Mouse (Mus musculus): Measurements from ENCODE around the gene Numa1. TPM values are rescaled to one million over a fixed set of nuclear protein-coding genes. Genes with fewer than 3 reads are reported as not detected.

The Numa1 gene
- polyA plus RNA-seq, 1 experiment = 89.0 TPM

- DNase-seq = no peak
Observed at GRCm38 (mm10) chr7:102062203-102062602, 128.3 kb downstream of the Numa1 start.

GRCm38 (mm10) chr7:102063891-102064290 lies 130.0 kb downstream of the Numa1 start:
- Histone ChIP-seq H3K27ac (ENCODE audit: insufficient read depth, low read length) (no peak overlapping the region), H3K27me3 (ENCODE audit: control insufficient read depth, insufficient read depth, low read length) (no peaks in the 10 kb centered on the region), H3K4me3 (replicated peaks; ENCODE audit: insufficient read depth, low read depth, low read length) (peak overlapping the region; percentile 72), H3K4me1 (ENCODE audit: control insufficient read depth, insufficient read depth, low read length) (no peaks in the 10 kb centered on the region; the same call in 1 of the 2 replicates)
- TF ChIP-seq POLR2A (IDR thresholded peaks at IDR 0.05; ENCODE audit: borderline replicate concordance, insufficient read depth, low read length) = no peak
- no peak for TF ChIP-seq CTCF (IDR thresholded peaks at IDR 0.05; ENCODE audit: borderline replicate concordance, insufficient read depth, low read depth, low read length)
- WGBS = 88% methylated on average over 9 of the region's 9 CpGs
- no peak for DNase-seq

More at GRCm38 (mm10) chr7:102062203-102062602, 128.3 kb downstream of the Numa1 start:
- Histone ChIP-seq H3K27ac (ENCODE audit: insufficient read depth, low read length) (no peak overlapping the region), H3K4me1 (ENCODE audit: control insufficient read depth, insufficient read depth, low read length) (no peaks in the 10 kb centered on the region; the same call in 1 of the 2 replicates), H3K27me3 (ENCODE audit: control insufficient read depth, insufficient read depth, low read length) (no peaks in the 10 kb centered on the region), H3K4me3 (replicated peaks; ENCODE audit: insufficient read depth, low read depth, low read length) (no peak overlapping the region)
- TF ChIP-seq CTCF (IDR thresholded peaks at IDR 0.05; ENCODE audit: borderline replicate concordance, insufficient read depth, low read depth, low read length) (no peak), POLR2A (IDR thresholded peaks at IDR 0.05; ENCODE audit: borderline replicate concordance, insufficient read depth, low read length) (no peak)
- WGBS = 92% methylated on average over 1 of the region's 1 CpGs

Other genes with a start within 250 kb of the Numa1 start
- 0.52 and 0.71 TPM in 2 replicates for gene Phox2a, start 115.8 kb upstream of the Numa1 start, polyA plus RNA-seq (2012; rRNA removed)
- 35.4 and 43.9 TPM in 2 replicates for gene Inppl1, start 95.9 kb upstream of the Numa1 start, polyA plus RNA-seq (2012; rRNA removed)
- gene Folr2, start 76.9 kb upstream of the Numa1 start, polyA plus RNA-seq (2012; rRNA removed) = 0.44 and 0.89 TPM in 2 replicates
- 44.7 and 47.3 TPM in 2 replicates for gene Anapc15, start 70.4 kb upstream of the Numa1 start, polyA plus RNA-seq (2012; rRNA removed)
- 8.0 and 18.5 TPM in 2 replicates for gene Folr1, start 63.3 kb upstream of the Numa1 start, polyA plus RNA-seq (2012; rRNA removed)
- gene Lamtor1, start 28.2 kb upstream of the Numa1 start, polyA plus RNA-seq (2012; rRNA removed) = 197 and 210 TPM in 2 replicates
- gene Tomt, start 27.8 kb upstream of the Numa1 start, polyA plus RNA-seq (2012; rRNA removed) = 0.13 and 0.21 TPM in 2 replicates
- gene Lrrc51, start 216 bp upstream of the Numa1 start, polyA plus RNA-seq (2012; rRNA removed) = 10.2 and 12.4 TPM in 2 replicates
- gene Il18bp, start 84.6 kb downstream of the Numa1 start, polyA plus RNA-seq (2012; rRNA removed) = 13.7 and 14.6 TPM in 2 replicates
- 65.3 and 66.6 TPM in 2 replicates for gene Rnf121, start 131.4 kb downstream of the Numa1 start, polyA plus RNA-seq (2012; rRNA removed)
- gene Xndc1, start 131.4 kb downstream of the Numa1 start, polyA plus RNA-seq (2012; rRNA removed) = 48.8 and 48.9 TPM in 2 replicates
- gene Xntrpc, start 131.6 kb downstream of the Numa1 start, polyA plus RNA-seq (2012; rRNA removed) = 3.8 and 4.7 TPM in 2 replicates
- gene Trpc2, start 149.0 kb downstream of the Numa1 start, polyA plus RNA-seq (2012; rRNA removed) = 0.39 and 1.6 TPM in 2 replicates
- gene Art1, start 167.6 kb downstream of the Numa1 start, polyA plus RNA-seq (2012; rRNA removed) = not detected in 2 replicates
- gene Art5, start 175.4 kb downstream of the Numa1 start, polyA plus RNA-seq (2012; rRNA removed) = not detected in 2 replicates
- gene Chrna10, start 182.7 kb downstream of the Numa1 start, polyA plus RNA-seq (2012; rRNA removed) = 0.05 and 0.08 TPM in 2 replicates